Mouse (Mus musculus) ES-E14 (cell line): ENCODE measurements around the gene Gbp4. TPM values are rescaled to one million over a fixed set of nuclear protein-coding genes. Genes with fewer than 3 reads are reported as not detected.
"Not testable (repeated sequence)": the region's sequence is repeated elsewhere in the genome, so short reads cannot be mapped to it uniquely, and the experiment has no call there.

ENCODE experiments used
- DNase-seq: peaks from one replicate; pipeline ENCODE4 v3.0.0-alpha.2; 2013; ENCODE audit warnings: low read depth, low spot score
- H3K27ac ChIP-seq: 2 replicates; pipeline ENCODE4 v1.5.1; 2012; ENCODE audit warnings: low read depth, mild to moderate bottlenecking, low read length, moderate library complexity, mixed read lengths; ENCODE audit not compliant: poor library complexity, insufficient read depth, severe bottlenecking
- H3K36me3 ChIP-seq: 2 replicates; pipeline ENCODE4 v1.6.1; 2012; ENCODE audit warnings: mild to moderate bottlenecking, low read length, moderate library complexity, mixed read lengths; ENCODE audit not compliant: control insufficient read depth, poor library complexity, insufficient read depth, severe bottlenecking
- H3K4me1 ChIP-seq, 2 experiments: fragments of 150-350 bp in 1 of 2; sonication (generic) in 1 of 2; 2 replicates each; pipeline ENCODE4 v1.6.1; 2012; ENCODE audit warnings: low read length in 2 of 2, mild to moderate bottlenecking in 1 of 2, mixed read lengths in 1 of 2; ENCODE audit not compliant: control insufficient read depth in 2 of 2, insufficient read depth in 2 of 2, poor library complexity in 1 of 2
- H3K4me3 ChIP-seq, 2 experiments: fragments of 150-350 bp in 1 of 2; sonication (generic) in 1 of 2; 2 replicates each; pipeline ENCODE4 v1.5.1; 2012; ENCODE audit warnings: low read length in 2 of 2, low read depth in 1 of 2, mild to moderate bottlenecking in 1 of 2, mixed read lengths in 1 of 2; ENCODE audit not compliant: insufficient read depth in 1 of 2, poor library complexity in 1 of 2, severe bottlenecking in 1 of 2
- H3K9ac ChIP-seq: 2 replicates; pipeline ENCODE4 v1.6.1; 2012; ENCODE audit warnings: low read depth, mild to moderate bottlenecking, low read length, mixed read lengths; ENCODE audit not compliant: poor library complexity, insufficient read depth, severe bottlenecking
- H3K9me3 ChIP-seq: fragments of 150-350 bp; sonication (generic); 2 replicates; pipeline ENCODE4 v1.6.1; 2012; ENCODE audit warnings: low read depth, mild to moderate bottlenecking, low read length; ENCODE audit not compliant: control insufficient read depth, insufficient read depth
- CHD2 ChIP-seq: IDR thresholded peaks from 2 replicates; pipeline ENCODE4 v1.6.1; 2014; ENCODE audit warnings: mild to moderate bottlenecking, low read depth, low read length, inconsistent platforms
- HCFC1 ChIP-seq: IDR thresholded peaks from 2 replicates; pipeline ENCODE4 v1.6.1; 2012; ENCODE audit warnings: low read length, inconsistent platforms, borderline replicate concordance; ENCODE audit not compliant: insufficient read depth
- MAFK ChIP-seq: IDR thresholded peaks from 2 replicates; pipeline ENCODE4 v1.6.1; 2014; ENCODE audit warnings: mild to moderate bottlenecking, low read depth, low read length, inconsistent platforms; ENCODE audit not compliant: insufficient read depth
- ZC3H11A ChIP-seq: IDR thresholded peaks from 2 replicates; pipeline ENCODE4 v1.6.1; 2012; ENCODE audit warnings: low read depth, mild to moderate bottlenecking, inconsistent platforms, low read length, borderline replicate concordance
- ZNF384 ChIP-seq: IDR thresholded peaks from 2 replicates; pipeline ENCODE4 v1.6.1; 2012; ENCODE audit warnings: low read depth, low read length, inconsistent platforms
- in situ Hi-C, 2 experiments: fragments of 600-800 bp; cut with MboI; formaldehyde crosslinking; loops; one replicate each; pipeline ENCODE4 v1.15.1; 2025; ENCODE audit warnings: low sequenced_read_pairs in 2 of 2, inconsistent platforms in 1 of 2; ENCODE audit not compliant: unreplicated experiment in 2 of 2
- total RNA-seq: library from RNA; depleted of rRNA; stranded (reverse); fragments of 300-350 nt; gene quantifications from 2 replicates; pipeline ENCODE4 v1.2.3, GENCODE M21; 2012; rRNA removed

Gbp4 gene
- total RNA-seq, 1 experiment = 1.9 TPM

DNA sequence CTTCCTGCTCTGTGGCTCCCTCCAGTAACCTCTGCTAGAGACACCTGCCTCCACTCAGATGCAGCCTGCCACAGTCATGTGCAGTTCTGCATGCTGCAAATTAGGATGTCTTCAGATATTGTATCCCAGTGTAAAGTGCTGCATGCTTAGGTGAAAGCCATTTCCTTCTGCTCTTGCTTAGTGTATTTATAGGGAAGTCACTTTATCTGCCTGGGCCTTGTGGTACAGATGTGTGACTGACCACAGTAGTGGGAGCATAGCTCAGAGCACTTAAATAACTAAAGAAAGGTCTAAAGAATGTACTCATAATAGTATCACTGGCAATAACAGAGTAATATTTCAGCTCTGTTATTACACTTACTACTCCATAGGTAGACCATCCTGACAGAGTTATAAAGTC lies 57.5 kb downstream of the Gbp4 start:
- Histone ChIP-seq H3K9me3 (no peaks in the 10 kb centered on the region), H3K4me1 (no peaks in the 10 kb centered on the region), H3K36me3 (no peaks in the 10 kb centered on the region), H3K27ac (no peak overlapping the region), H3K4me3 (no peak overlapping the region), H3K9ac (no peak overlapping the region)
- TF ChIP-seq CHD2 = no peak
- TF ChIP-seq ZNF384 = no peak
- no peak for TF ChIP-seq HCFC1
- TF ChIP-seq ZC3H11A = no peak
- TF ChIP-seq MAFK = no peak
- no peak for DNase-seq
- in situ Hi-C loops = no loop called here

DNA sequence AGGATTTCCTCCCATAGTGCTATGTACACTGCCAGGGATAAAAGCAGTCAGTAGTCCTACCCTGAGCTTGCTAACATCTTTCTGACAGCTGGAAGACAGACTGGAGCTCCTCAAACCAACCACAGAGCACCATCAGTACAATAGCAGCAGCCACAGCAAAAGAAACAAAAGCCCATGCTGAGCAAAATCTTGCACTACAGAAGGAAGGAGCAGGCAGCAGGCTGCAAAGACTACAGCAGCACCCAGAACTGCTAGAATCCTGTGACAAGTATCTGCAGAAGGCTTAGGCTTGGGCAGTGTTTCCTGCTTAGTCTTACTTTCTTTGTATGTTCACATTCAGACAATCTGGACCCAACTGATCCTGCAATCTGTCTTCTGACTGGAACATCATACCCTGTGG lies 71.0 kb downstream of the Gbp4 start:
- in situ Hi-C loops, H3K9ac ChIP-seq: not testable (repeated sequence)

More for the DNA sequence above, 71.0 kb downstream of the Gbp4 start:
- not testable (repeated sequence) for H3K36me3 ChIP-seq, H3K4me3 ChIP-seq, DNase-seq, H3K9me3 ChIP-seq, H3K27ac ChIP-seq, H3K4me1 ChIP-seq

Other genes starting within 250 kb of the Gbp4 start
- gene Abcg3, start 156.9 kb downstream of the Gbp4 start, total RNA-seq = 0.74 and 0.89 TPM in 2 replicates
- gene Gbp9, start within 50 bp of the Gbp4 start, total RNA-seq = 0.79 and 1.5 TPM in 2 replicates
- 0.16 and 0.22 TPM in 2 replicates for gene Gbp8, start within 50 bp of the Gbp4 start, total RNA-seq
- 0.22 TPM in 1 of 2 replicates, not detected in the other for gene Gbp10, start 99.9 kb upstream of the Gbp4 start, total RNA-seq
- gene Gm43302, start 154.1 kb upstream of the Gbp4 start, total RNA-seq = not detected in 2 replicates
- 0.11 TPM in 1 of 2 replicates, not detected in the other for gene Gbp6, start 154.1 kb upstream of the Gbp4 start, total RNA-seq